Mouse (Mus musculus): Measurements from ENCODE around the gene Gpr160.

Gpr160 gene

DNA sequence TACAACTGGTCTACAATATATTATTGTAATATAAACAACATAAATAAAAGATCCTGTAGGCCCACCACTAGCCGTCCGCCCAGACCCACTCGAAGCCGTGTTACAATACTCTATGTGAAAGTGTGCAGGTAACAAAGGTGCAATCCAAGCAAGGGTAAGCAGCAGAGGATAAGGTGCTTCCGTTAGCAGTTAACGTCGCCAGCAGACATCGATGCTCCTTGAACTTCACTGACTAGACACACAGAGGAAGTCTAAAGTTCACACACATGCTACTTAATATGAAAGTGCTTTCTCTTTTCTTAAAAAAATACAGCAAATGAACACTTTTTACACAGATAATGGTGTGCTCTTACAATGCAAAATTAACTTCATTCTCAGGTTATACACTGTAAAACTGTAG lies 43.7 kb downstream of the Gpr160 start:
- in situ Hi-C loops (cut with MboI, MseI) = no loop called here

DNA sequence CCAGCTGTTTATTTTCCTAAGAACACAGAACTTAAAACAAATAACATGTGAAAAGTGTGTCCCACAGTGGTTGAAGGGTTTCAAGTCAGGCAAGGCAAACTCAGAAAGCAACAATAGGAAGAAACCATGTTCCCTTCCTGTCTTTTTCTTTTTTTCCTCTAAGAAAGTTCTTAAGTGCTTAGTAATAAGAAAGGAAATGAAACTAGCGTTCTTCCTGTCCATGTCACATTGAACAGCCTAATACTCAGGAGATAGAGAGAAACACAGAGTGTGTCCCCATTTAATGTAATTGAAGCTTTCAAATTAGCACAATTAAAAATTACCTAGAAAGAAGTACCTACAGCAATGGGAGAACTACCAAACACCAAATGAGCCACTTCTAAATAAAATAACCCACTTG lies 48.9 kb downstream of the Gpr160 start:
- in situ Hi-C loops (cut with MboI, MseI) = no loop called here

- in situ Hi-C loops (cut with MboI, MseI) = no loop called here
Observed at GRCm38 (mm10) chr3:30917160-30917559, 61.4 kb downstream of the Gpr160 start.

GRCm38 (mm10) chr3:30927664-30928063 lies 71.9 kb downstream of the Gpr160 start:
- in situ Hi-C loops (cut with MboI, MseI) = no loop called here

GRCm38 (mm10) chr3:30929828-30930227 lies 74.1 kb downstream of the Gpr160 start:
- in situ Hi-C loops (cut with MboI, MseI) = no loop called here

DNA sequence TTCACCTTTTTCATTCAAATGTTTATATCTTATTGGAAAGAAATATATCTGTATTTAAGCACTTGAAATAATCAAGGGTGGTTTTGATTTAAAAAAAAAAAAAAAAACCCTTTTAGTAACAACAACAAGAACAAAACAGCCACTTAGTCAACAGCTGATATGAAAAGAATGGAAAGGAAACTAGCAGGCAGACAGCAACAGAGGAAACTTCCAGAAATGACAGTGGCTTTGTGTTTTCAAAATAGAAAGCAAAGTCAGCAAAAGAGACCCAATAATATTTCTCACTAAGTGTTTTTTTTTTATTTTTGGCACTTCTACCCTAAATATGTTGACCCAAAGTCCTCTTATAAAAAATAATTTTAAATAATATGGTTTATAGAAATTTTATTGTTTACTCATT lies 78.6 kb downstream of the Gpr160 start:
- in situ Hi-C loops (cut with MboI, MseI) = no loop called here

Measured in T-helper 2 cell (primary cell).